Mouse (Mus musculus) T-helper 17 cell (primary cell): Measurements from ENCODE around the gene Gdf1.

Experiments used
- in situ Hi-C, 2 experiments: fragments of 300-600 bp; cut with MboI, MseI; formaldehyde crosslinking; loops; 1 replicate in 1 of 2; 2 replicates in 1 of 2; pipeline ENCODE4 v1.15.1; 2025; ENCODE audit warnings: high pct_unique_total_duplicates in 2 of 2

Gene Gdf1

GRCm38 (mm10) chr8:70329124-70329834 lies at the start of gene Gdf1:
Gene Gdf1, plus strand, starts transcription at chr8:70329817.
- in situ Hi-C loops = no loop called here

- in situ Hi-C loops = no loop called here
These were observed 48.6 kb upstream of the Gdf1 start for GRCm38 (mm10) chr8:70281001-70281400.

- in situ Hi-C loops = no loop called here
These were observed 46.9 kb upstream of the Gdf1 start, which contains the start of gene Homer3 for GRCm38 (mm10) chr8:70282603-70283135. Gene Homer3, plus strand, starts transcription at chr8:70282827.

- in situ Hi-C loops = no loop called here
These were observed 46.2 kb upstream of the Gdf1 start for GRCm38 (mm10) chr8:70283136-70284077.

- in situ Hi-C loops = no loop called here
These were observed 45.2 kb upstream of the Gdf1 start for GRCm38 (mm10) chr8:70284421-70284820.

DNA sequence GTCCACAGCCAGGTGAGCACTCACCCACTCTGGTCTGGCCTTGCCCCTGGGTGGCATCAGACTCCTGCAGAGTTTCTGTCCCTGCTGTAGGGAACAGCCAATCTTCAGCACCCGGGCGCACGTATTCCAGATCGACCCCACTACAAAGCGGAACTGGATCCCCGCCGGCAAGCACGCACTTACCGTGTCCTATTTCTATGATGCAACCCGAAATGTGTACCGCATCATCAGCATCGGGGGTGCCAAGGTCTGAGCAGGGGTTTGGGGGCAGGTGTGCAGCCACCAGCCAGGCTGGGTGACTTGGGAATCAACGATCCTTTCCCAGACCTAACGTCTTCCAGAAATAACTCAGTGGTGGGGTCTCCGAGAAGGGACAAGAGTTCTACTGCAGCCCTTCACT lies 44.3 kb upstream of the Gdf1 start:
- in situ Hi-C loops = no loop called here

DNA sequence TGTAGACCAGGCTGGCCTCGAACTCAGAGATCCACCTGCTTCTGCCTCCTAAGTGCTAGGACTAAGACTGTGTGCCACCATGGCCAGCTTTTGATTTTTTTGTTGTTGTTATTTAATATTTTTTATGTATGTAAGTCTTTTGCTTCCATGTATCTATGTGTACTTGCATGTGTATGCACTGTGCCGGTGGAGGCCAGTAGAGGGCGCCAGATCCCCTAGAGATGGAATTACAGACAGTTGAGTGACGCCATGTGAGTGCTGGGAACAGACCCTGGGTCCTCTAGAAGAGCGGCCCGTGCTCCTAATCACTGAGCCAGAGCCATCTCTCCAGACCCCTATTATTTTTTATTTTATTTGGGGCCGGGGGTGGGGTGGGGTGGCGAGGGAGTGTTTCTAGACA lies 42.9 kb upstream of the Gdf1 start:
- in situ Hi-C loops = no loop called here

DNA sequence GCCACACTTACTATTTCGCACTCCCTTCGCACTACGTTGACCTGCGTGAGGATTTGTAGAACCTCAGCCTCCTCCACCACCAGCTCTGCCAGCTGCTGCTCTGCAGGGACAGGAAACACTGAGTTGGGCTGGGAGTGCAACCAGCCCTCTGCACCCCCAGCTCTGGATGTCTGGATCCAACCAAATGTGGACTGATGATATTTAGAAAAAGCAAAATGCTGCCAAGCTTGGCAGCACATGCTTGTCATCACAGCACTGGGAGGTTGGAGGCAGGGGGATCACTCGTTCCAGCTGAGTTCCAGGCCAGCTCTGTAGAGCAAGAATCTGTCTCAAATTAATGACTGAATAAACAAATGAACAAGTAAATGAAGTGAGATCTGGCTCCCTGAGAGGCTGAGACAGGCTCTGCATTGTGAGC lies 35.6 kb upstream of the Gdf1 start:
- in situ Hi-C loops = no loop called here

DNA sequence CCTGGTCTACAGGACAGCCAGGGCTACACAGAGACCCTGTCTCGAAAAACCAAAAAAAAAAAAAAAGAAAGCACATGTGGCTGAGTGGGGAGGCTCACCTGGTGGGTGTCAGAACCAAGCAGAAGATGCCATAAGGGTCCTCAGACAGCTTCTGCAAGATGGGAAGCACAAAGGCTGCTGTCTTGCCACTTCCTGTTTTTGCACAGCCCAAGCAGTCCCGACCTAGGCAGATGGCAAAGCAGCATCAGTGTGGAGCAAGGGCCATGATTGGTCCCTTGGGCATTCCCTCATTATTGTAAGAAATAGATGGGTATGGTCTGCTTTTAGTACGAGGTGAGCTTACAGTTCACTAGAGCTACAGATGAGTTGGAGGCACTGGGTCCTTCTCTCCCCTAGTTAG lies 28.7 kb upstream of the Gdf1 start:
- in situ Hi-C loops = no loop called here

GRCm38 (mm10) chr8:70302358-70302890 lies 27.2 kb upstream of the Gdf1 start, which contains the start of the genes Ddx49 and Cope:
Gene Ddx49, minus strand, starts transcription at chr8:70302489.
Gene Cope, plus strand, starts transcription at chr8:70302518.
- in situ Hi-C loops = no loop called here

DNA sequence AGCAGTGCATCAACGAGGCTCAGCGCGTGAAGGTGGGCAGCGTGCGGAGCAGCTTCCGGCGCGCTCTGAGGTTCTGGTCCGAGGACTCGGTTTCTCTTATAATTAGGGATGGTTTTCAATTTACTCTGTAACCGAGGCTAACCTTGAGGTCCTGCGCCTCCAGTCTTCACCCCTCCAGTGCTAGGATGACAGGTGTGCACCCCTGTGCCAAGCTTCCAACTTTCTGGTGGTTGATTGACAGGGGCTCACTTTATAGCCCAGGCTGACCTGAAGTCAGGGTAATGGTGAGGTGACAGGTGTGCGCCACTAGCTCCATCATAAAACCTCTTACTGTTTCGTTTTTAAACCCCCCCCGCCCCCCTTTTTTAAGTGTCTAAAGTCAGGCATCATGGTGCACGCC lies 26.7 kb upstream of the Gdf1 start:
- in situ Hi-C loops = no loop called here

GRCm38 (mm10) chr8:70309311-70309710 lies 20.3 kb upstream of the Gdf1 start:
- in situ Hi-C loops = no loop called here

DNA sequence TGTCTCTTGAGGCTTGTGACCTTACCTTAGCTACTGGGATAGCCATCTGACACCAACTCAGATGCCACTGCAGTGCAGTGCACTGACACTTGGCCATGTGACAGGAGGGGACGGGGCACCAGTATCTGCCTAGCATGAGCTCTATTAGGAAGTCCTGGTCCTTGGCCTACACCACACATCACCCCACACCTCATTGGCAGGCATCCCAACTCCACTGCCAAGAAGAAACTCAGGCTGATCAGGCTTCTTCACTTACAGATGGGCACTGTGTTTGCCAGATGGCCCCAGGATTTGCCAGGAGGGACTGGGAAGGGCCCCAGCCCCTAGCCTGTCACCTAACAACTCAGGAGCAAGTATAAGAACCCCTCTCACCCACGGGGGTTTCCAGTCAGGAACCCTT lies 16.2 kb upstream of the Gdf1 start:
- in situ Hi-C loops = no loop called here

- in situ Hi-C loops = no loop called here
These were observed 13.8 kb upstream of the Gdf1 start, which contains the start of gene Cers1 for GRCm38 (mm10) chr8:70315624-70316510. Gene Cers1, plus strand, starts transcription at chr8:70315775.

DNA sequence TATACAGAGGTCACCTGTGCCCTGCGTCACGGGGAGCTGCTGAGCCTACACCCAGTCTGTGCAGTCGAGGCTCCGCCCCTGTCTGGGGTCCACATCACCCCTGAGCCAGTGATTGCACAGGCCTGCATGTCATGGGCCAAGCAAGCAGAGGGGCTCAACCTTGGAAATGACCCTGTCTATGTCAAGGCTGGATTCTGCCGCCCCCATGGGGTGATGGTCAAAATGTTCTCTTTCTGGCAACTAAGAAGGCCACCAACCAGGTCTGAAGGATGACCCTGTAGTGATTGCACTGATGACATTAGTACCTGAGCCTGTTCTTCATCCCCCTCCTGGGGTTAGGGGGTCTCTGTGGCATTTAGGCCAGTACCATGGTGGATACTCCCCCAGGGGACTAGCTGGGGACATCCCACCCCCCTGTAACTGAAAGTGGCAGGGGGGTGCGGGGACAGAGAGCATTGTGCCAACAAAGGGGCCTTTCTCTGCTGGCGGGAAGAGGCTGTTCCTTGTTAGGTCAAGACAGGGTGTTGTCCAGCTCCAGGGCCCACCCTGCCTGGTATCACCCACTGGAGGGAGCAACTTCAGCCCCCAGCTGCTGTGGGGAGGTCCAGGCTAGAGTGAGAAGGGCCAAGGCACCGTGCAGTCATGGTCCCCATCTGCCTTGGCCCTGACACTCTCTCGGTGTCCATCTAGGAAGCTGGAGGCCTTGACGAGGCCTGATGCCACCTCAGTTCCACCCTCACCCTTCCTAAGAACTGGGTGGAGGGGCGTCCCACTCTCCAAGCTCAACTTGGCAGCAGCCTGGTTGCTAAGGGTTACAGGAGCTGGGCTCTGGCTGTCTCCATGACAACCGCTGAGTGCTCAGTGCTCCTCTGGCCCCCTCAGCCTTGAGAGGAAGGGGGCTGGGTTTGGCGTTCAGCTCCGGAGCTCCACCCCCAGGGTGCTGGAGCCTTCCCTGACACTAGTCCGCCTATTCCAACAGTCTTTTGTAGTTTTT lies 12.8 kb upstream of the Gdf1 start:
- in situ Hi-C loops = no loop called here

DNA sequence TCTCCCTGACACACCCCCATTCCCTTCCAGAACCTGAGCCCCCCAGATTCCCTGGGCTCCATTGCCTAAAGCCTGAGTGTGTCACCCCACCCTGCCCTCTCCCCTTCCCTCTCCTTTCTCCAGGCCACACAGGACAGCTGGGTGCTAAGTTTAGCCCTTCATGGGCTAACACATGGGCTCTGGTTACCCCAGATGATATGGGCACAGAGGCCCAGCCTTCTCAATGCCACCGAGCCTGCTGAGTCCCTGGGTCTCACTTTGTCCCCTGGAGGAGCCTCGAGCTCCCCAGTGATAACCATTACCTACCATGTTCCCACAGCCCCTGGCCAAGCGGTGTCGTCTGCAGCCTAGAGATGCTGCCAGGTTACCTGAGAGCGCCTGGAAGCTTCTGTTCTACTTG lies 11.7 kb upstream of the Gdf1 start:
- in situ Hi-C loops = no loop called here

GRCm38 (mm10) chr8:70323716-70324115 lies 5.9 kb upstream of the Gdf1 start:
- in situ Hi-C loops = no loop called here

GRCm38 (mm10) chr8:70327512-70327911 lies 2.1 kb upstream of the Gdf1 start:
- in situ Hi-C loops = no loop called here

DNA sequence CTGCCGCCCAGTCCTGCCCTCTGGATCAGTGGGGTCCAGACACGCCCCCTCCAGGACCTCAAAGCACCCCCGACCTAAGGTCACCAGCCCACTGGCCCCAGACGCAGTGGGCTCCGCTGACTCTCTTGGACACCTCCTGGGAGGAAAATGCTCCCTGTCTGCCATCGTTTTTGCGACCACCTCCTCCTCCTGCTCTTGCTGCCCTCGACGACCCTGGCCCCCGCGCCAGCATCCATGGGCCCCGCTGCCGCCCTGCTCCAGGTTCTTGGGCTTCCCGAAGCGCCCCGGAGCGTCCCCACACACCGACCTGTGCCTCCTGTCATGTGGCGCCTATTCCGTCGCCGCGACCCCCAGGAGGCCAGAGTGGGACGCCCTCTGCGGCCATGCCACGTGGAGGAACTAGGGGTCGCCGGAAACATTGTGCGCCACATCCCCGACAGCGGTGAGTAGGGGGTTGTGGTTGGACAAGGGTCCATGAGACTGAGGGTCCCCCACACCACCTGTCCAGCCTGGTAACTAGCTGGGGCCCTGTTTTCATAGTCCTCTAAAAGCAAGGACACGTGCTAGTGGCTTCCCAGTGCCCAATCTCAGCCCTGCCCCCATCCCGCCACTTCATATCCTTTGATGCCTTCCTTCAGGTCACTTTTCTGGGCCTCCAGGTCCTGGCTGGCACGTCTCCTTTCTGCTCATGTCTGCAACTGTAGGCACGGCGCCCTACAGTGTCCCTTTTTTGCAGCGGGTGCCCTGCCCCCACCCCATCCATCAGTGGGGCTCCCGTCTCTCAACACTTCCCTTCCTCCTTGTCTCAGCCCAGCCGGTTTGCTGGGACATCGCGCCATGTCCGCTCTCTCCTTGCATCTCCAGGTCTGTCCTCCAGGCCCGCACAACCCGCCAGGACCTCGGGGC lies 471 bp downstream of the Gdf1 start:
- in situ Hi-C loops = no loop called here
